Mouse (Mus musculus) megakaryocyte, adult 5-6 weeks (primary cell): ENCODE results near the gene Lrrc61. TPM values are rescaled to one million over a fixed set of nuclear protein-coding genes. Genes with fewer than 3 reads are reported as not detected.

Experiments
- ATAC-seq: 2 replicates; pipeline ENCODE4 v1.8.0; 2016; ENCODE audit warnings: mild to moderate bottlenecking, inconsistent platforms; ENCODE audit not compliant: poor library complexity, severe bottlenecking
- total RNA-seq, 2 experiments: library from RNA; stranded (forward) in 1 of 2; stranded (reverse) in 1 of 2; fragments of 153-499, 151-499 nt in 1 of 2; fragments of 221-1000, 200-1000 nt in 1 of 2; gene quantifications; 2 replicates each; pipeline versions ENCODE4 v1.2.3 to v1.2.4; 2015 to 2017

Lrrc61 gene
- 13.4 and 14.3 TPM in 2 replicates for total RNA-seq (2015)
- total RNA-seq (2017), result 9.7 and 11.3 TPM in 2 replicates

DNA sequence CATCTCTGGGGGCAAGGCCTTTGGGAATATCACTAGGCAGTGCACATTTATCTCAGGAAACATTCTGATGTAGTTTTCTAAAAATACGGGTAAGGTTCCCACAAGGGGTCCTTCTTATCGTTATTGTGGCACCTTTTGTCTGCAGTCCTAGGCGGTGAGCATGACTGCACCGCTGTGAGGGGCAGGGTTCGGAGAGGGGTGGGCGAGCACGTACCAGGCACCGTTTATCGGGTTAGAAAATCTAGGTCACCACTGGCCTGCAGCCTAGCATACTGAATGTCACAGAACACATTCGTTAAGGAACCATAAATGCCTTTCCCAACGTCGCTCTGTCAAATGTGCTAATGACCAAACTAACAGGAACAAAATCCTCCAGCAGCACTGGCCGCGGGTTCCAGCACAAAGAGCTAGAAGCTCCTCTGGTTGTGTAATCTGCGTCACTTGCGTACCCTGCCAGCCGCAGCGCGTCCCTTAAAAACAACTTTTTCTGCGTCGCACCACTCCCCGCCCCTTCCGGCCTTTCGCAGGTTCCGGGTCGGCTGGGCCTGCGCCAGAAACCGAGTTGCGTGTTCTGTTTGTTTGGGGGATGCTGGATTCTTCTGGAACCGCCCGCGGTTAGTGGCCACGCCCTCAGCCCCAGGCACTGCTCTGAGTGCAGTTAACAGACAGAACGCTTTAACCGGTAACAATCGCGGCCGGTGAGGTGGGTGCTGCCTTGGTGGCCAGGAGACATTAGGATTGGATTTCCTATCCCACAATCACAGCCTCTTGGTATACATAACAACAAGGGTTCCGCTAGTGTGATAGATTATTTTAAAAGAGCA lies at the start of gene Lrrc61:
Gene Lrrc61, plus strand, starts transcription at position 517 of the 824 bp plus-strand sequence.
- peak; percentile 94 for ATAC-seq

DNA sequence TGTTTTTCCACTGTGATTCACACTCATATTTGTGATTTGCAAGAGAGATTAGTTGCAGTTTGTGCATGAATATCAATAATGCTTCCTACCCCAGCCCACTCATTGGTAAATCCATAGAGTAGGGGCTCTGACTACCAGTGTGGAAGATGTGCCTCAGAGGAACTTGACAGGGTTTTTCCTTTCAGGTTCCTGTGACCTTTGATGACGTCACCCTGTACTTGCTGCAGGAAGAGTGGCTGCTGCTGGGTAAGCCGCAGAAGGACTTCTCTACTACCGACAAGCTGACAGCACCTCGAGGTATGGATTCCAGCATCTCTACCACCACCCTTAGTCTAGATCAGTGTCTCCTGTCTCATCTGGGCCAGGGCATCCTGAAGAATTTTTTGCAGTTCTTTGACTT lies 46.5 kb upstream of the Lrrc61 start:
- ATAC-seq, result no peak

DNA sequence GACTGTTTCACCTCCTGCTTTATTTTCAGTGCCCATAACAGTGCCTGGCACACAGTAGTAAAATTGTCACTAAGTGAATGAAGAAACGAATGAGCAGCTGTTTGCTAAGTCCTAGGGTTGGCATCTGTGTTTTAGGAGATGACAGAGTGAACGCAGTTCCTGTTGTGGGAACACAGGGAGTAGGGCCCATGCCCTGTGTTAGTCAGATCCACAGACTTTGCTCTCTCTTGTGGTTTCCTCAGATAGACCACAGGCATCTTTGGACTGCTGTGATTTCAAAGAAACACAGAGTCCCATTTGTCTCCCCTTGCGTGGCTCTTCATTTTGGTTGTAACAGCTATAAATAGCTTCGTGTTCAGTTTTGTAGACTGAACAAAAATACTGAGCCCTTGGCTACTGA lies 44.2 kb upstream of the Lrrc61 start:
- no peak for ATAC-seq

DNA sequence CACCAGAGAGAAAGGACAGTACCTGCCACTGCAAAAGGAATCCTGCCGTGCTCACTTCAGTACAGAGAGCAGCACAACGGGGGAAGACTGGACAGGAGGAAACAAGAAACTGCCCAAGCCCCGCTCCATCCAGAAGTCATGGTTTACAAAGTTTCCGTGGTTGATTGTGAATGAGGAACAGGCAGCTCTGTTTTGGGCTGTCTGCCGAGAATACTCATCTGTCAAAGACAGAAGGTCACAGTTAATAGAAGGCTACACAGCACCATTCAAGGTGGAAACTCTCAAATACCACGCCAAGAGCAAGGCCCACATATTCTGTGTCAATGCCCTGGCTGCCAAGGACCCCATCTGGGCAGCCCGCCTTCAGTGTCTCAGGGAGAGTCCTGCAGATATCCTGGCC lies 42.7 kb upstream of the Lrrc61 start:
- no peak for ATAC-seq

DNA sequence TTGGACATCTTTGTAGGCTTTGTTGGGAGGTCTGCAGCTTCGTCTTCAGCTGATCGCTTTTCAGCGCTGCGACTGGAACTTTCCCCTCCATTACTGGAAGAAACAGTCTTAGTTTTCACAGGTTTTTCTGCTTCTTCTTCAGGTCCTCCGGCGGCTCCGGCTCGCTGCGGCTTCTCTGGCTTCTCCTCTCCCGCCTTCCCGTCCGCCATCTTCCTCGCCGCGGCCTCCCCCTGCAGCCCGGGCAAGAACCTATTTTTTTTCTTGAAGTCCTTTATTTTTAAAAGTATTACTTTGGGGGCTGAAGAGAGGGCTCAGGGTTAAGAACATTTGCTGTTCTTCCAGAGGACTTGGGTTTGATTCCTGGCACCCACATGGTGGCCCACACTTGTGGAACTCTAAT lies 29.7 kb upstream of the Lrrc61 start:
- ATAC-seq, result peak; percentile 99

DNA sequence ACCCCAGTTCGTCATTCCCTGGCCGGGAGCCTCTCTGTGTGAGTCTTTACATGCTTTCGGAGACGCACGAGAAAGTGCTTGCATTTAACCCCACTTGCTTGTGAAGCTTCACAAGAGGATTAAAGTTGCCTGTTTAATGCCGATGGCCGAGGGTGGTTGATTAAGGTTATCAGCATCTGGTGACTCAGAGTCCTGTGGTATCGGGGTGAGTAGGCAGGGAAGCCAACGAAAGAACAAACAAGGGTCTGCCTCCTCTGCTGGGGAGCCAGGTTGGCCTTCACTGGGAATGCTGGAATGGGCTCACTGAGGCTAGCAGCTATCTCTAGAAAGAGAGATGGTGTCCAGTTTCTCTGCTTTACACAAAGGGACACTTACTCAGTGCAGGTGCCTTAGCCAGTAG lies 26.7 kb upstream of the Lrrc61 start:
- ATAC-seq, result no peak

DNA sequence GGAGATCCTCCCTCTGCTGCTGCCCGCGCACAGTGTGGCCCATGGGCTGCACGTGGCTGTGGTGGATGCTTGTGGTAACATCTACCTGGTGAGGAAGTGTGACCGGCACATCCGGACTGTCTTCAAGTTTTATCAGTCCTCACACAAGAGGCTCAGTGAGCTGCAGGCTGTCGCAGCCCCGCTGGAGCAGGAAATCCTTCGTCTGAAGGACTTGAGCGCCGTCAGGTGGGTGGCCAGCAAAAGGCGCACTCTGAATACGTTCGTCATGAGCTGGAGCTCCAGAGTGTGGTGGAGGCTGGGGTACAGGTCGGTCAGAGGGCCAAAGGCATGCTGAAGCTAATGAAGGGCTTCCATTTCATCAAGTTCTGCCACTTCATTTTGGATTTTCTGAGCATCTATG lies 25.3 kb upstream of the Lrrc61 start:
- no peak for ATAC-seq

DNA sequence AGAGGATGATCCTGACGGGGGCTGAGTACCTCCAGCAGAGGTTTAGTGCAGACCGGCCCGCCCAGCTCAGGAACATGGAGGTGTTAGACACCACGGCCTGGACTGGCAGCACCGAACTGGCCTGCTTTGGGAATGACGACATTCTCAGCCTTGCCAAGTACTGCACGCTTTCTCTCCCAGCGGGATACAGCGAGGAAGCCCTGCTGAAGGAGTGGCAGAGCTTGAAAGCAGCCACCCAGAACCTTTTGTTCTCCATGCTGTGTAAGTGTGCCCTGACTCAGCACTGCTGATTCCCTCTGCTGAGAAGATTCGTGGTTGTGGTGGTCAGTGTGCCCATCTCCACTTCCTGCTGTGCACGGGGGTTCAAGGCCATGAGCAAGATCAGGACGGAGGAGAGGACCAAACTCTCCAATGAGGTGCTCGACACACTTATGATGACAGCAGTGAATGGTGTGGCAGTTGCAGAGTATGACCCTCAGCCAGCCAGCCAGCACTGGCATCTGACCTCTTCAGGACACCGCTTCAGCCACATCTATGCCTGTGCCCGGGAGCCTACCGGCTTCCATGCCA lies 24.6 kb upstream of the Lrrc61 start:
- ATAC-seq, result no peak

DNA sequence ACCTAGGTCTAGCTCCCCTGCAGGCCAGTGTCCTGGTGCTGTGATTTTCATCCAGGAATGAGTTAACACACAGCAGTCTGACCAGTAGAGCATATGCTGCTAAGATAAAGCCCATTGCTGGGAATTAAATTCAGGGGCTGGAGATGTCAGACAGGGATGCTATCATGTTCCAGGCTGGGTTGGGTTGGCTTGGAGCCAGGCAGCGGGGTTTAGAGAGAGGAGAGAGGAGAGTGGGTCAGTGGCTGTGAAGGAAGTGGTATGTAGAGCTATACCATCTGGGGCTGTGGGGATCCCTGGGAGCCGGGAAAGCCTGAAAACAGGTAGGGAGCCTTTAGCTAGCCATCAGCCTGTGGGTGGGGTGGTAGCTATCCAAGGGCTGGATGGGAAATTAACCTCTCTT lies 23.7 kb upstream of the Lrrc61 start:
- ATAC-seq, result no peak

DNA sequence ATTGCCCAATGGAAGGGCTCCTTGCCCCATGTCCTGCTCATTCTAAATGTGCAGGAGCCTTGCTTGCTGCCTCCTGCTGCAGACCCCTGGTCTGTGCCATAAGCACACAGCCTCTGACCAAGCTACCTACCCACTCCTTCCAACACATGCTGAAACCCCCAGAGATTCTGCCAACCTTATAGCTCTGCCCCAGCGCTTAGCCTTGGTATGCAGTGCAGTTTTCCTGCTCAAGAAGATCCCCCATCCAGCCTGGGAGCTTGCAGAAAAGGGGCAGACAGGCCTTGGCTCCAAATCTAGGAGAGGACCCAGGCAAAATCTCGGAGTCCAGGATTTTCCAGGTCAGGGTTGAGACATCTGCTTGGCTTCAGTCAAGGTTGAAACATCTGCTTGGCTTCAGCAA lies 21.1 kb upstream of the Lrrc61 start:
- ATAC-seq, result no peak

DNA sequence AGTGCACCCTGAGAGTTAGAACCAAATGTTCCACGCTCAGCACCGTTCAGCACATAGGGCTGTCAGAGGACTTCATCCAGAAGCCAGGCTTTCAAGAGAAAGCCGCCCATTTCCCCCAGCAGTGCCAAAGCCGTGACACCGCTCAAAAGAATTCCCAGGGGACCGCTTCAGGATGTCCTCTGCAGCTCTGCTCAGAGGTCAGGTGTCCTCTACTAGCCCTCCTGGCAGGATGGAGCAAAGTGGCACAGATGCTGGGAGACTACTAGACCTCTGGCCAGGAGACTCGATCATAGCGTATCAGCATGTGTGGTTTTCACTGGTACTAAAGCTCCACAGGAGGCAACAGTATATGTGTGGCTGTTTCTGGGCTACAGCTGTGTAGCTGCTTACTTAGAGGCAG lies 19.7 kb upstream of the Lrrc61 start:
- ATAC-seq, result no peak

DNA sequence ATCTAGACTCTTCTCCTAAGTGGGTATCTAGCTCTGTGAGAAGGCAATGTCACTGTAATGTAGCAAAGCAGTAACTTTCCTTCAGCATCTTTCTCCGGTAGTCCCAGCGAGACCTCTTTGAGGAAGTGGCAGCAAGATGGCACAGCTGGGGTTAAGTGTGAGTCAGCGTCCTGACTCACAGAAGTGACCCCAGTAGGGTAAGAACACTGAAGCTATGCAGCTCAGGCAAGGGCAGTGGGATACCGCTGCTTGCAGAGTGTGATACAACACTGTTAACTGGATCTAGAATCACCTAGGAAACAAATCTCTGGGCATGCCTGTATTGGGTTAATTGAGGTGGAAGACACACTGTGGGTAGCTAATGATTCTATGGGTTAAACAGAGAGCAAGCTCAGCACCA lies 18.5 kb upstream of the Lrrc61 start:
- ATAC-seq, result no peak

DNA sequence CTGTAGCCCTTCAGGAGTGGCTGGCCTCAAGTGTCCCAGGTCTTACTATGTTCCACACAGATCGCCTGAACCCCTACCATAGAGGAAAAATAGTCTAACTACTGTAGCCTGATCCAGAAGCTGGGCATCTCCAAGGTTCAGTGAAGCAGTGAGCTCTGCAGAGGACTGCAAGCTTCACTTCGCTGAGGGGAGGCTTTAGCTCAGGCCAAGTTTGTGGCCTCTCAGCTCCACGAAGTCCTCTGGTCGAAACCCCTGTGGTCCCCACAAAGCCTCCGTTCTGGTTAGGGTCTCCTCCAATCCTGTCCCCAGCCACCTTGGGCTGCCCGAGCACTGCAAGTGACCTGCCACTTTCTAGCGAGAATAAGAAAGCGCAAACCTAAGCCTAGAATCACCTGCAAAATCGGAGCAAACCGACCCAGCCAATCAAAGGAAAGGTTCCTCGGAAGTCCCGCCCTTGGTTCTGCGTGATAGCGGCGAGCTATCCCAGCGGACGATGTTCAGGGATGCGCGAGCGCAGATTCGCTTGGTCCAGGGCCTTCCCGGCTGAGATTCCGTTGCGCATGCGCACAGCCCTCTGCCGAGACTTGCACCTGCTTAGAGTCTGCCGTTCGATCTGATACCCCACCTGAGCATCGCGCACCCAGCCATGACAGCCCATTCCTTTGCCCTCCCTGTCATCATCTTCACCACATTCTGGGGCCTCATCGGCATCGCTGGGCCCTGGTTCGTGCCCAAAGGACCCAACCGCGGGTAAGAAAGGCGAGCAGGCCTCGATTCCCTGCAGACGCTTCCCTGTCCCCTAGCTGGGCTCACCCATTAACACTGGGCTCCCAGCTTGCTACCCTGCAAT lies 17.3 kb upstream of the Lrrc61 start, which contains the start of gene Atp6v0e2:
Gene Atp6v0e2, plus strand, starts transcription at position 511 of the 850 bp plus-strand sequence.
- no peak for ATAC-seq

DNA sequence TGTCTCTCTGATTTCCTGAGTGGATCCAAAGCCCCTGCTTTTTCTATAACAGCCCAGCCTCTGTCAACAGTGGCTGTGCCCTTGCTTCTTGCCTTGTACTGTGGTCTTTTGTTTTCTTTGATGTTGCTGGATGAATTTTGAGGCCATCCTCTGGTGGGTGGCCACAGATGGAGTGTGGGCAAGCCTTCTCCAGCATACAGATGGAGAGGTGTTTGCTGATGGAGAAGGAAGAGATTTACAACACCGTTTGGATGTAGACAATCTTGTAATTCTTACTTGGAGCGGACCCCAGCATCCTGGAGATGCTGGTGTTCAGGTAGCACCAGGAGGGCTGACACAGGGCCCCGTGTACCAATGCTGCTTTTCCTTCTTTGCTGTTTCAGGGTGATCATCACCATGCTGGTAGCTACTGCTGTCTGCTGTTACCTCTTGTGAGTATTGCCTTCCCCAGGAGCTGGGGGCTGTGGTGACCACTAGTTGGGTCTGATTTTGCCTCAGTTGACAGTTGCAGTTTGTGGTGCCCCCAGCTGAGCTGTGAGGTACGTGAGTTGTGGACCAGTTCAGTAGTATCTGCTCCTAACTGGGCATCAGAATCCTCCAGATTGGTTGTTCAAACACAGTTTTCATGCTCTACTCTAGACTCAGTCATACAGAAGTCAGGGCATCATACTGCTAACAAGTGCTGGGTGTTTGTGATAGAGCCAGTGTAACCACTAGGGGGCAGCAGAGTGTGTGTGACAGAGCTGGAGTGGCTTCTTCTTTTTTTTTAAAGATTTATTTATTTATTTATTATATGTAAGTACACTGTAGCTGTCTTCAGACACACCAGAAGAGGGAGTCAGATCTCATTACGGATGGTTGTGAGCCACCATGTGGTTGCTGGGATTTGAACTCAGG lies 15.5 kb upstream of the Lrrc61 start:
- ATAC-seq, result peak; percentile 85

DNA sequence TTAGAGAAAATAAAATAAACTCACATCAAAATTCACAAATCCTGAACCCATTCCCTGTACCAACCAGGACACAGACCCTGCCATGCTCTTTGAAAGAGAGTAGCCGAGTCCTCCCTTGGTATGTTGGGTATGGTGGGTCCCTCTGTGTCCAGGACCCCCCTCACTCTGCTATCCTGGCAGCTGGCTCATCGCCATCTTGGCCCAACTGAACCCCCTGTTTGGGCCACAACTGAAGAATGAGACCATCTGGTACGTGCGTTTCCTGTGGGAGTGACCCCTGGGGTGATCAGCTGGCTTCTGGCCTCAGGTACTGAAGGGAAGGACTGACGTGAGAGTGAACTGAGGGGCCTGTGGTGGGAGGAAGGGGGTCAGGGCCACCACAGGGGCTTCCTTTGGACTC lies 14.7 kb upstream of the Lrrc61 start:
- no peak for ATAC-seq

DNA sequence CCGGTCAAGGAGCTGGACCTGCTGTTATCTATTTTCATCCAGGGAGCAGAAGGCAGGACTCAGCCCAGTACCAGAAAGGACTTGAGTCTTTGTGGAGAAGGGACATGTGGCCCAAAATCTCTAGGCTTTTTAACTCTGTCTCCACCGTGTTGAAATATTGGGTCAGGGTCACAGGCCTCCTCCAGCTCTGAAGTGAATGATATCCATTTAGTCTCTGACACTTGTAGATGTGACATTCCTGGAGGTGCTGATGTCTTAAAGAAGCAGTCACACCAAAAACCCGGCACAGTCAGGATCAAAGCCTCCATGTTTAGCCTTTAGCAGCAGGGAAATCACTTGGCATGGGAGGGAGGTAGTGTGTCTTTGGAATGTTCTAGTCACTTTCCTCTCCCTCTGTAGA lies 13.9 kb upstream of the Lrrc61 start:
- no peak for ATAC-seq

DNA sequence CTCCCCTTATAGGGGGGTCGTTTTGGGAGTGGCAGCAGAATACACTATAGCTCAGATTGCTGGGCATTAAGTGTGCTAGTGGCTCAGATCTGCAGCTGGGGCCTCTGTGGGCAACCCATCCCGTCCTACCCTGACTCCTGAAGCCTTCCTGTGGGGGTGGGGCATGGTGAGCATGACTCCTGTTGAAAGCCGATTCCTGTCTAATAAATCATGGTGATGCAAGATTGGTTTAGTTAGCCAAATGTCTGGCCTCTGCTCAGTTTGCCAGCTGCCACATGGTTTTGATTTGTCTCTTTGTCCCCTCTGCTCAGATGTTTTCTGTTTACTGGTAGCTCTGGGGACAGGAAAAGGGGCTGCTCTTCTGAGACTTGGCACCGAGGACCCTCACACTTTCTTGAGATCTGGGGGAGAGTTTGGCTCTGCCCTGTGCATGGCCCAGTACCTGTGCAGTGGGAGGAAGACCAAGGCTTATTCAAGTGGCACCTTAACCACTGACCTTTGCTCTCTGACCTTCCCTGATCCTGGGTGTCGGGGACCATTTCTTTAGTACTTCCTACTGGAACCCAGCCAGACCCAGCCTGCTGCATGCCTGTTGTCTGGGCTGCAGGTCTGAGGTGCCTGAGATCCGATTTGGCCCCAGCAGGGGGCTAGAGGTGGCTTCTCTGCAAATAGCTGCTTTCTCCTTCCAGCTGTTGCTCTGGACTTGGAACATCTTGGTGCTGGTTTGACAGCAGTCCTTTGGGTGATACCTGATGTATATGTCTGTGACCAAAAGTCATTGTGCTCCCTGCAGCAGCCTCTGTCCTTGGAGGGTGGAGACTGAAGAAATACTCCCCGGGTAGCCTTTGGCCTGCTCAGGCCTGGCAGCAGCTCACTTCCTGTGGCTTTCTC lies 12.8 kb upstream of the Lrrc61 start:
- no peak for ATAC-seq

DNA sequence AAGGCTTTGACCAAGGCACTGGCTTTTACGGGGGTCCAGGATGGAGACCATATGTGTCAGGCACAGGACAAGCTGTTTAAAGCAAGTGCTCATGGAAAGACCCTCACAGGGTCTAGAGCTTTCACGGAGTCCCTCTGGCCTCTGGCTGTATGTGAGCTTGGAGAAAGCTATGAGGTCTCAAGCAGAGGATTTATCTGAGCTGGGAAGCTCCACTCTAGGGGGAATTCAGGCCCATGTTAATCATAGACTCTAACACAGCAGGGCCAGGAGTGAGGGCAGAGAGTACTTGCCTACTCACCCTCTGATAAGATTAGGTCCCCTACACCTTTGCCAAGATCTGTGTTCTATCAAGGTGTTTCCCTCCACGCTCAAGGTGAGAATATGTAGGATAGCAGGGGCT lies 12.0 kb upstream of the Lrrc61 start:
- ATAC-seq, result no peak

DNA sequence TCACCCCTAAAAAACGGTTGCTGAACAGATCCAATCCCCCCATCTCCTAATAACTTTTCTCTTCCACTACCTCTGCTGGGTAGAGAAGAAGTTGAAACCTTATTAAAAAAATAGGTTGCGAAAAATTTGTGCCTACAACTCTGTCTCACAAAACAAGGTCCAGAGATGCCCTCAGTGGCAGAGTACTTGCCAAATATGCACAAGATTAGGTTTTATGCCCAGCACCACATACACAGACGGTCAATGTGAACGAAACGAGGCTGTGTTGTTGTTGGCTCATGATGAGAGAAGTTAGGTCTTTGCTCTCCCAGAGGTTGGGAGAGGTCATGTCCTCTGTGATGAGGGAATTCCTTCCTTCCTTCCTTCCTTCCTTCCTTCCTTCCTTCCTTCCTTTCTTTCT lies 9.3 kb upstream of the Lrrc61 start:
- ATAC-seq, result no peak

DNA sequence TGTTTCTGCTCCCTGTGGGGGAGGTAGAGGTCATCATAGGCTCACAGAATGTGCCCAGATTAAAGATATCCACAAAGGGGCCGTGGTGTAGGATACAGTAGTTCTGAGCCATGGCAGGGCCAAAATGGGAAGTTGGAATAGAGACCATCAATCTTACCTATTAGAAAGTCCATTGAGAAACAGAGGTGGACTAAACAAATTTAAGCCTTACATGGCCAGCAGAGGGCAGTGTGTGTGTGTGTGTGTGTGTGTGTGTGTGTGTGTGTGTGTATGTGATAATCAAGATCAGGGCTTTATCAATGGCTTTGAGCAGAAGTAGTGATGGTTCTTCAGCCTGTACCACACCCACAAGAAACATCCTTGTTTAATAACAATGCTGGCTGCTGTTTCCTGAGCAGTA lies 8.3 kb upstream of the Lrrc61 start:
- peak; percentile 60 for ATAC-seq
